Mouse (Mus musculus) kidney, adult 2 months (tissue): ENCODE measurements around the gene Grik4.

Experiments used
- CTCF ChIP-seq: fragments of 200-500 bp; conservative IDR thresholded peaks from 2 replicates; pipeline ENCODE4 v1.5.1; 2011; ENCODE audit warnings: low read depth, mild to moderate bottlenecking, control low read depth, low read length, moderate library complexity, mixed read lengths; ENCODE audit not compliant: insufficient read depth, insufficient read length
- POLR2A ChIP-seq: fragments of 200-500 bp; IDR thresholded peaks from one replicate; pipeline ENCODE4 v1.6.1; 2011; ENCODE audit warnings: low read depth, low read length, control low read depth

GRCm38 (mm10) chr9:42831558-42831957 is 112.7 kb downstream of the Grik4 start:
- TF ChIP-seq CTCF (no peak), POLR2A (no peak)
